Mouse (Mus musculus) mouse embryonic stem cell (cell line): ENCODE data around the gene Utrn.

ENCODE experiments used
- in situ Hi-C, 2 experiments: fragments of 300-500 bp; cut with MboI; formaldehyde crosslinking; loops; 1 replicate in 1 of 2; 3 replicates in 1 of 2; pipeline ENCODE4 v1.14.3; 2019 to 2020; ENCODE audit warnings: low sequenced_read_pairs in 2 of 2, low pct_unique_long_range_greater_than_20kb in 1 of 2, mixed read lengths in 1 of 2; ENCODE audit not compliant: unreplicated experiment in 1 of 2

The Utrn gene

DNA sequence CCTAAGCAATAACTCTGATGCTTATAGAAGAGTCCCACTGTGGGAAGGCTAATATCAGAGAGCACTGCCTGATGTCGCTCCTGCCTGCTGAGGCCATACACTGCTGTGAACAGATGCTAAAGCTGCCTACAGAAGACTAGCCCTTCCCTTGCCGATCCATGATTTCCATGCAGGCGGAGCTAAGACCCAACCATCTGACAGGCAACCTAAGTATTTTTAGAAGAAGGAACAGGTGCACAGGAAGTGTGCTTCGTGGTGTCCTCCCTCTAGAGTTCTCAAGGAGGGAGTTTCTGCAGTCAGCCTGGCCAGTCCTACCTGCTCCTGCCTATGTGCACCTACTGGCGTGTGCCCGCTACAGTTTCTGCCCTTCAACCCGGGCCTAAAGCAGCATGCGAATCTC, 150.8 kb downstream of the Utrn start:
- in situ Hi-C loops, result no loop called here

DNA sequence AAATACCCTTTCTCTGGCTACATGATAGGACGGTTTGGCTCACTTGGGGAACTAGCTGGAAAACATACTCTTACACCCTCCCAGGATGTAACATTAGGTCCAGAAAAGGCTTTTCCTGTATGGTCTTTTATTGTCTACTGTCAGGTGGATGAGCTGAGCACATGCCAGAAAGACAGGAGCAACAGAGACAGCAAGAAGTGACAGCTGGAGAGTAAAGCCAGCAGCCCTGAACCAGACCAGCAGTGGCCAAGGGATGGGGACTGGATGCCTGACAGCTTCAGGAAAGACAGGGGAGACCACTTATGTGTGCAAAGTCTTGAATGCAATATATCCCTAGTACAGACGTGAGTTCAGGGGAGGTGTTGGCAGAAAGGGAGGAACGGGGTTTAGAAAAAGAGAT, 151.8 kb downstream of the Utrn start:
- in situ Hi-C loops, result no loop called here

DNA sequence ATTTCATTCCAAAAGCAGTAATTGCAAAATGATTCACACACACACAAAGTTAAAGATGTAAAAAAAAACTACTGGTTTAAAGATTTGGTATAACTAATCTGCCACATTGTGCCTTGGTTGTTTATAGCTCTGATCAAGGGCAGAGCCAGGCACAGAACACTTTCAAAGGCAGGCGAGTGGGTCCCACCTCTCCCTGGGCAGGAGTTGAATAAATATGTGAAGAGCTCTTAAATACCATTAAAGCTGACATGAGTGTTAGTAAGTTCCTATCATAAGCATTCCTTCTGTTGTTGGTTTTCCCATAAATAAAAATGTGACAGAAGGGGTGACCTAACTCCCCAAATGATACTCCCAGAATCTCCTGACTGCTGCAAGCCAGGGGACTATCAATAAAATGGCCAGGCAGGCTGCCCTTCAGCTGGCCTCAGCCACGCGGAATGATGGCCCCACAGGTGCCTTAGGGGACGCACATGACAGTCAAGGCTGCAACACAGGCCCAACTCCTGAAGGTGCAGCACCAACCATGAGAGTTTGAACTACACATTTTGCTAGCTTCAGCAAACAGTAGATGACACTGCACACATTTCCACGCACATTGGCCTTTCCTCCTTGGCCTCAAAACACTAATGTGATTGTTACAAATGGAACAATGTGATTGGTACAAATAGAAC, 152.4 kb downstream of the Utrn start:
- in situ Hi-C loops, result no loop called here

DNA sequence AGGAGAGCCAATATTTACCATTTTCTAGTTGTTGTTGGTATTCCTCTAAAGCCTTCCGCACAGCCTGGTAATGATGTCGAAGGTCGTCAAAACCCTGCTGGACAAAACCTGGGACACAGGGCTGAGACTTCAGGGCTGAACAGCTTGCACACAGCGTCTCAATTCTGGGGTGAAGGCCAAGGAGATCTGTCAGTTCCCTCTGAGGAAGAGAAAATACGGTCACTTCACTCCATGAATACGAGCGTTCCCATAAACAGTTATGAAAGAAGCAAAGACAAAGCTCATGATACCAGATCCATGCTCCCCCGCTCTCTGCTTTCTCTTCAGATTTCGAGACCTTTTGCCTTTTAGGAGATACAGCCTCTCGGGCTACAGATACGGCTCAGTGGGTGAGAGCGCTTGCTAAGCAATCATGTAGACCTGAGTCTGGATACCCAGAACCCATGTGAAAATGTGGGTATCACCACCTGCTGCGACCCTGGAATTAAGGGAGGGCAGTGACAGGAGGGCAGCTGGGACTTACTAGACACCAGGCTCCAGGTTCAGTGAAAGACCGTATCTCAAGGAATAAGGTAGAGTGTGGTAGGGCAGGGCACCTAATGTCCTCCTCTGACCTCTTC, 155.8 kb downstream of the Utrn start:
- in situ Hi-C loops, result no loop called here

DNA sequence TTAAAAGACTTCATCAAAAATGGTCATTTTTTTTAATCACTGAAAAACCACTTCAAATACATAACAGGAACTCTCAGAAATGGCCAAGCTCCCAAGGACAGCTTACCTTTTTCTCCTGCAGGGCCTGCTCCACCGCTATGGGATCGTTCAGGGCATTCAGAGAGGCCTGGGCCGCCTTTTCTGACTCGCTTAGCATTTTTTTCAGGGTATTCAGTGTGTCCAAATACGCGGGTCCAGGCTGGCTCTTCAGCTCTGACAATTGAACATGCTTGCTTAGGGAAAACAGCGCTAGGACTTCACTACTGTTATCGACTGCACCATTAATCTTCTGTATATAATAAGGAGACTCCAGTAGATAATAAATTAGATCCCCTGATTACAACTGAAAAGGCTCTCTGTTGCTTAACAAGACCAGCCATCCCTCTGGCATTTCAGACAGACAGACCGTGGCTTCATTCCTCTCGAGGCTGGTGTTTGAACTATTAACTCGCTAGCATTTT, 157.8 kb downstream of the Utrn start:
- in situ Hi-C loops, result no loop called here

DNA sequence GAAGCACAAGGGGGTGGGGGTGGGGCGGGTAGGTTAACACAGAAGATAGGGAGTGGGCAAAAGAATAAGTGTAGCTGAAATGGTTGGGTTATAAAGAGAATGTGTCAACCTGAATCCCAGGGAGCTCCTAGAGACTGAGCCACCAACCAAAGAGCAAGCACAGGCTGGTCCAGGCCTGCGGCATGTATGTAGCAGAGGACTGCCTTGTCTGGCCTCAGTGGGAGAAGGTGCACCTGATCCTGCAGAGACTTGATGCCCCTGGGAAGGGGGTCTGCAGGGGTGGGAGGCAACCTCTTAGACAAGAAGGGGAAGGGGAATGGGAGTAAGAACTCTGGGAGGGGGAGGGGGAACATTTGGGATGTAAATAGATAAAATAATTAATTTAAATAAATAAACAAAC, 162.6 kb downstream of the Utrn start:
- in situ Hi-C loops, result no loop called here

DNA sequence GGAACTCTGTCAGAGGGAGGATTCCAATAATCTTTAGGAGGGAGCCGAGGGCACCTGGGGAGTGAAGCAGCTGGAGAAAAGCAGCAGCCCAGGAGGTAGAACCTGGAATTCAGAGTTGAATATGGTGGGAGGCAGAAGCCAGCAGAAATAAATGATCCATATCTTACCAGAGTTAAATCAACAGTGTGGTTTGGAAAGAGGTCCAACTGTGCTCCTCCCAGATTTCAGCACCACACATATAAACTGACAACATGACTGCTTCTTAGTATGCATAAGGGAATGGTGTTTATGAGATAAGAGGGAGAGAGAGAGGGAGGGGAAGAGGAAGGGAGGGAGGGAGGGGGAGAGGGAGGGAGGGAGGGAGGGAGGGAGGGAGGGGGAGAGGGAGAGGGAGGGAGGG, 163.2 kb downstream of the Utrn start:
- in situ Hi-C loops, result no loop called here

DNA sequence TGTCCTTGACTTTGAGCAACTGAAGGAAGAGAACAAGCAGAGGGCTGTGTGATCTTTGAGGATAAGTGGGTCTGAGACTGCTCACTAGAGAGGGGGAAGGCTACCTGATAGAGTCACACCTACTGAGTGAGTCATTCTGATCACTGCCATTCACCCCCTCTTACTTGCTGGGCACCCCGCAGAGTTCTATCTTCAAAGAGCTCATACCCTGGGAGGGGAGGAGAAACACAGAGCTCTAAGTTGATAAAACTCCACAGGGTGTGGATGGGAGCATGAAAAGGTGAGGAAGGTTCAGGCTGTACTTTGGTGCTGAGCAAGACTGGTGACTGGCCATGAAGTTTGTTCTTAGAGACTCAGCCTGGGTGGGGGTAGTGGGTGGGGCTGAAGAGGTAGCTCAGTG, 164.9 kb downstream of the Utrn start:
- in situ Hi-C loops, result no loop called here

DNA sequence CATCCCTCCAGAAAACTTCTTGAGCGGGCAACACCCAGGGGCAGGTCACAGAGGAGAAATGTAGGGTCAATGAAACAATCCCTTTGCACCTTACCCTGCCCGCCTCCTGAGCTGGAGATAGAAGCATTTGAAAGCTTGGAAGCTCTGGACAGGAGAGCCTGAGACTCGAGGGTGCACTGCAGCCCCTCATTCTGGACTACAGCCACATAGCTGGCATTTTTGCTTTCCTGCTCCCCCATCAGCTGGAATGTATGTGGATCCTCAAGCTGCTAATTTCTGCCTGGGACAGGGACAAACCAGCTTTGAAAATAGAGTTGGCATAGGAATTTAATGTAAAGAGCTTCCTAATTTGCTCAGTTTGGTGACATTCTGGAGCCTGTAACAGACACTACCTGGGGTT, 165.6 kb downstream of the Utrn start:
- in situ Hi-C loops, result no loop called here

DNA sequence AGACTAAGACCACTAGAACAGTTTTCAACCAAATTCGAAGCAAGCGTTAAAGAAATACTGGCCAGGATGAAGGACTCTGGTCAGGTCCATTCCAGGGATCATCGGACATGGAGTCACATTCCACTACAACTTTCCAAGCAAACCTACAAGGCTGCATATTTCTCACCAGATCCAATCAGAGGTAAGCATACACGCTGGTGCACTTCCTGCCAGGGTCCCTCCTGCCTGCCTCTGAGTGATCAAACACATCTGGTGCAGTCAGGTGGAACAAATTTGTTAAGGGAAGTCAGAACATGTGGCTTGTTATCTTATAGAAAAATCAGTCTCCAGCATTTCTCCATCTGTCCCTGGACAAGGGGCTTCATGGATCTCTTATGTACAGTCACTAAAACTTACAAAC, 167.0 kb downstream of the Utrn start:
- in situ Hi-C loops, result no loop called here

DNA sequence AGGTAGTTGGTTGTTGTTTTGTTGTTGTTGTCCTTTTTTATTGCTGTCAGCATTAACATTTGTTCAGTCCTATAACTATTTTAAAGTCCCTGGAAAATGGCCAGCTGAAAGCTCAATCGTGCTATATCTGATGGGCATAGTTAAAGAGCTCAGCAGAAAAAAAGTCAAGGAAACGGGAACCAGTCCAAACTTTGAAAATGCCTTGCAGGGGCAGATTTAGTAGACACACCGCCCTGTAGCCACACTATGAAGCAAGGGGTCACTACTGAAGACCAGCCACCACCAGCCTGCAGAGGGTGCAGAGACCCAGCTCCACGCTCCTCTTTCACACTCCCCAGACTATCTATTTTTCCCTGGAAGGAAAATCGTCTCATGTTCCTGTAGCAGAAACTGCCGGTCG, 167.5 kb downstream of the Utrn start:
- in situ Hi-C loops, result no loop called here

DNA sequence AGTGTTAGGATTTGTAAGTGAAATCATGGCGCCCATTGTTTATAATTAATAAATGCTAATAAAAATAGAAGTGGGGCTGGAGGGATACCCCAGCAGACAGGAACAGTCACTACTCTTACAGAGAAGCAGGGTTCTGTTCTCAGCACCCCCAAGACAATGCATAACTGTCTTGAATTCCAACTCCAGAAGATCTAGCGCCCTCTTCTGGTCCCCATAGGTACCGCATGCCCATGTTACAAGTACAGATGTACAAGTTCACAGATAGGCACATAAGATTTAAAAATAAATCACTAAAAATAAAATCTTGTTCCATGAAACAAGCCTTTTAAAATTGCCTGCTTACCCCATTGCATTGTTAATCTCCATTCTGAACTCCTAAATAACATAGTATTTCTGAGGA, 168.6 kb downstream of the Utrn start:
- in situ Hi-C loops, result no loop called here

DNA sequence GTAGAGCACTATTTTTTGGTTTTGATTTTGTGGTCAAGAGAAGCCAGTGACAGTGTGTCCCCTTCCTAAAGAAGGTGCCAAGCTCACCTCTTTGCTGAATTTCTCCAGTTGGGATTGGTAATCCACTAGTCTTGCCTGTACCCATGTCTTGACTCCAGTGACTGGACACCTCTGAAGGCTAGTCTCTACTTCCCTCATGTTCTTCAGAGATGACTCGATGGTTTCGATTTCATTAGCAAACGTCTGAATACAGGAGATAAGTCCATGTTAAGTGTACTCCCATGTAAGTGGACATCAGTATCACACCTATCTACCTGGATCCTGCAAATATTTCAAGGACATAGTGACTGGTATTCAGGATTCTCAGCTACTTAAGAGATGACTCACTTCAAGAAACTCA, 171.3 kb downstream of the Utrn start:
- in situ Hi-C loops, result loop anchor here in 1 of 2 experiments (25.0 kb wide), 1 partner anchor 289 kb away; no protein-coding TSS in a partner anchor

DNA sequence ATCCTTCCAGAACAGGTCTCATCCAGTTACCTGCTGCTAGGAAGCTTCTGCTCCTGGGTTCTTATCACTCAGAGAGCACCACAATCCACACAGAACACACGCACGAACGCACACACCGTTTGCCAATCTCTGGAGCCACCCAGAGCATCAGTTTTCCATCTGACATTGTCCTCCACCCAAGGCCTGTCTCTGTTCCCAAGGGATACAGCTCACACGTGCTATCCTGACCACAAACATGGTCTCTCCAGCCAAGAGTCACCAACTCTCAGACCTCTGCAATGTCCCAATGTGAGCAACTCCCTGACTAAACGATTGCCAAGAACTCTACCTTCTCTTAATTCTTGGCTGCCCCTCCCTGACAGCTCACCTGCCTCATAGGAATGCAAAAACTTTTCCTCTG, 172.5 kb downstream of the Utrn start:
- in situ Hi-C loops, result loop anchor here in 1 of 2 experiments (25.0 kb wide), 1 partner anchor 291 kb away; no protein-coding TSS in a partner anchor

DNA sequence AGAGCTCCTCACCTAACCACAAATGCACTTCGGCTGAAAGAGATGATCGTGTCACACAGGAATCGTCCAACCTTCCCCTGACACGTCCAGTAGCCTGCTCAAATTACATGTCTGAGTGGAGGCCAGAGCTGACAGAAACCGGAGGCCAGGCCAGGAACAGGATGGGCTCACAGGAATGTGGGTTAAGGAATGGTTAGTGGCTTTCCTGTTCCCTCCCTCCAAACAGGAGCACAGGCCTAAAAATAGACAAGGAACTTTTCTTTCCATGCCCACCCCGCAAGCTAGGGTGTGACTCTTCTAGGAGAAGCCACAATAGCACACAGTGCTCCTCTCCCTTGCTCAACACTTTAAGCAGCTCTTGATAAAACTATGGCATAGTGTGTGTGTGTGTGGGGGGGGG, 174.4 kb downstream of the Utrn start:
- in situ Hi-C loops, result loop anchor here in 1 of 2 experiments (25.0 kb wide), 1 partner anchor 293 kb away; no protein-coding TSS in a partner anchor

DNA sequence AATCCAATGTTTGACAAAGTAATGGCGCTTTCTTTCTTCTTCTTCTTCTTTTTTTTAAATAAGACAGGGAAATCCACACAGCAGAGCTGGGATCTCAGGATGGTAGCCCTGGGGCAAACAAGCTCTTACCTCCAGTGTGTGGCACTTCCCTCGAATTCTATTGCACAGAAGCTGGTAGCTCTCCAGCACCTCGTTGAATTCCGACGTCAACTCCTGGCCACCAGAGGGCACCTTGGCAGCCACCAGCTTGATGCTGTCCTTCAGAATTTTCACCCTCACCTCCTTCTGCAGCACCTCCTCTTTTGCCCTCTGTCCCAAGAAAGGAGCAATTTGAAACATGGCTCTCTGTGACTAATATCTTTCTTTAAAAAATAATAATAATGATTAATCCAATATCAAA, 178.6 kb downstream of the Utrn start:
- in situ Hi-C loops, result loop anchor here in 1 of 2 experiments (25.0 kb wide), 1 partner anchor 297 kb away; no protein-coding TSS in a partner anchor

DNA sequence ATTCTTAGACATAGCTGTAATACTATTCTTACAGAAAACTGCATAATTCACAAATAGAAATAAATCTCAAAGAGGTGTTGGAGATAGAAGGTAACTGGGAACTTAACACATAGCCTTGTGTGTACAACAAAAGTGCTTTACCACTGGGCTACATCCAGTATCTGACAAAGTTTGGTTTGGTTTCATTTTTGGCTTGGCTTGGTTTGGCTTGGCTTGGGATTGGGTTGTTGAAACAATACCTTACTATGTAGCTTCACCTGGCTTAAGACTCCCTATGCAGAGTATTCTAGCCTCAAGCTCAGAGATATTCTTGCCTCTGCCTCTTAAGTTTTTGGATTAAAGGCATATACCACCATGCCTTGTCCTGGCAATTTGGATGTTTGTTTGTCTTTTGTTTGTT, 183.5 kb downstream of the Utrn start:
- in situ Hi-C loops, result loop anchor here in 1 of 2 experiments (25.0 kb wide), 1 partner anchor 302 kb away; no protein-coding TSS in a partner anchor

DNA sequence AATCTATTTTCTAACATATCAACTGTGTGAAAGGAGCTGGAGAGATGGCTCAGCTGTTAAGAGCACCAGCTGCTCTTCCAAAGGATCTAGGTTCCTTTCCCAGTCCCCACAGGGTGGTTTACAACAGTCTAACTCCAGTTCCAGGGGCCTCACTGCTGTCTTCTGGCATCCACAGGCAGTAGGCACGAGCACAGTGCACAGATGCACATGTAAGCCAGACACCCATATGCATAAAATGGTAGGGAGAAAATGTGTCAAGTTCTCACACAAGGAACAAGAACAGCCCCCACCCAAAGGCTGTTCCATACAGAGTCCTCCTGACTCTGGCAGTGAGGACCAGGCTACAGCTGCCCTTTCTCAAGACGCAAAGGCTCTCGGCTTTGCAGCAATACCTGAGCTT, 185.1 kb downstream of the Utrn start:
- in situ Hi-C loops, result loop anchor here in 1 of 2 experiments (25.0 kb wide), 1 partner anchor 303 kb away; no protein-coding TSS in a partner anchor

DNA sequence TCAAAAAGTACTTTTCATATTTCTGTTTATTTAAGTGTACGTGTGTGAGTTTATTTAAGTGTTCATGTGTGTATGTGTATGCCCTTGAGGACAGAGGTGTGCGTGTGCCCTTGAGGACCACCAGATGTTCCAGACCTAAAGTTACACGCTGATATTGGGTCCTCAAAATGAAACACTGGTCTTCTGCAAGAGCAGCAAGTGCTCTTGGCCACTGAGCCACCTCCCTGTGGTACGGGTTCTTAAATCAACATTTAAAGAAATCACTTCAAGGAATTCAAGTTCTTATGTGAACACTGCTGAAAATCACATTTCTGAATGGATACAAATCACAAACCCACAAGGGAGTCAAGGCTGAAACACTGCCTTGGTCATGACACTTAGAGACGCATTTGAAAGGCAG, 195.9 kb downstream of the Utrn start:
- in situ Hi-C loops, result no loop called here

DNA sequence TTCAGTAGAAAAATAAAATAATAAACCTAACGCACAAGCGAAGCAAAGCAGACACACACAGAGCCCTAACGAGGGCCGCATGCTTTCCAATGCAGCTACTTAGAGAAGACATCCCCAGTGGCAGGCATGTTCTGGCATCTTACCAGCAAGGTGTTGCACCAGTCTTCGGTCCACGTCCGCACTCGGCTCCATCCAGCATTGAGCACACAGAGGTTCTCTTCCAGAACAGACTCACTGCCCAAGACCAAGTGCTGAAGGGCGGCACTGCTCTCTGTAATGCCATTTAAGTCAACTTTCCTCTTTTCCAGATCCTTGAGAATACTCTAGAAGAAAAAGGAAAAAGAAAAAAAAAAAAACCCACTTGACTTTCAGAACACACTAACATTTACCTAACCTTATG, 197.6 kb downstream of the Utrn start:
- in situ Hi-C loops, result no loop called here
